Mouse (Mus musculus) myocyte (in vitro differentiated cells): ENCODE data around the gene Trim7. TPM values are rescaled to one million over a fixed set of nuclear protein-coding genes. Genes with fewer than 3 reads are reported as not detected.

ENCODE experiments used
- H3K27me3 ChIP-seq: one replicate; pipeline ENCODE4 v1.6.1; 2011; ENCODE audit not compliant: control insufficient read depth, insufficient read depth, insufficient read length
- H3K36me3 ChIP-seq: one replicate; pipeline ENCODE4 v1.6.1; 2011; ENCODE audit not compliant: control insufficient read depth, insufficient read depth
- H3K4me2 ChIP-seq: one replicate; pipeline ENCODE4 v1.6.1; 2011; ENCODE audit warnings: low read depth, control low read depth
- H3K4me3 ChIP-seq: one replicate; pipeline ENCODE4 v1.5.1; 2011; ENCODE audit warnings: mild to moderate bottlenecking, control low read depth, moderate library complexity
- H3K79me2 ChIP-seq: one replicate; pipeline ENCODE4 v1.6.1; 2011; ENCODE audit not compliant: control insufficient read depth, insufficient read depth
- H3ac ChIP-seq: one replicate; pipeline ENCODE4 v1.6.1; 2011; ENCODE audit not compliant: control insufficient read depth, insufficient read length
- CEBPB ChIP-seq: IDR thresholded peaks from 2 replicates; pipeline ENCODE4 v1.6.1; 2011; ENCODE audit warnings: mild to moderate bottlenecking, moderate library complexity; ENCODE audit not compliant: poor library complexity, insufficient read depth, severe bottlenecking
- E2F4 ChIP-seq: IDR thresholded peaks from one replicate; pipeline ENCODE4 v1.6.1; 2011; ENCODE audit warnings: mild to moderate bottlenecking, control low read depth, moderate library complexity; ENCODE audit not compliant: insufficient read depth
- MAX ChIP-seq: IDR thresholded peaks from one replicate; pipeline ENCODE4 v1.6.1; 2011; ENCODE audit warnings: low read depth, mild to moderate bottlenecking, control low read depth
- MYOD1 ChIP-seq, 3 experiments: IDR thresholded peaks; one replicate each; pipeline ENCODE4 v1.6.1; 2011; ENCODE audit warnings: control low read depth in 2 of 3, low read depth in 2 of 3, mild to moderate bottlenecking in 2 of 3, moderate library complexity in 1 of 3; ENCODE audit not compliant: insufficient read length in 2 of 3, control insufficient read depth in 1 of 3
- MYOG ChIP-seq, 3 experiments: IDR thresholded peaks; one replicate each; pipeline ENCODE4 v1.6.1; 2011; ENCODE audit warnings: control low read depth in 2 of 3, low read depth in 2 of 3, mild to moderate bottlenecking in 2 of 3; ENCODE audit not compliant: insufficient read length in 2 of 3, control insufficient read depth in 1 of 3, insufficient read depth in 1 of 3
- POLR2A ChIP-seq: IDR thresholded peaks from one replicate; pipeline ENCODE4 v1.6.1; 2011; ENCODE audit warnings: low read depth, mild to moderate bottlenecking, control low read depth, moderate library complexity; ENCODE audit not compliant: insufficient read length
- POLR2AphosphoS2 ChIP-seq: IDR thresholded peaks from one replicate; pipeline ENCODE4 v1.6.1; 2011; ENCODE audit warnings: low read depth, control low read depth; ENCODE audit not compliant: insufficient read length
- REST ChIP-seq: IDR thresholded peaks from one replicate; pipeline ENCODE4 v1.6.1; 2011; ENCODE audit warnings: mild to moderate bottlenecking, control low read depth, moderate library complexity; ENCODE audit not compliant: insufficient read depth, insufficient read length
- SRF ChIP-seq: IDR thresholded peaks from one replicate; pipeline ENCODE4 v1.6.1; 2011; ENCODE audit warnings: low read depth; ENCODE audit not compliant: control insufficient read depth, insufficient read length
- TCF3 ChIP-seq: IDR thresholded peaks from one replicate; pipeline ENCODE4 v1.6.1; 2011; ENCODE audit warnings: low read depth, control low read depth; ENCODE audit not compliant: insufficient read length
- USF1 ChIP-seq: IDR thresholded peaks from one replicate; pipeline ENCODE4 v1.6.1; 2011; ENCODE audit warnings: low read depth, mild to moderate bottlenecking, control low read depth, moderate library complexity
- polyA plus RNA-seq: library from polyadenylated mRNA; unstranded; fragments of >200 nt; fragmentation: generic; extraction: Trizol; gene quantifications from one replicate; pipeline ENCODE4 v1.2.1, GENCODE M21; 2012; ENCODE audit warnings: missing spikeins

The Trim7 gene
- polyA plus RNA-seq, 1 experiment, result 5.4 TPM

- H3K36me3 ChIP-seq, result peaks cover 71% of the 10 kb centered on the region
- TF ChIP-seq USF1 (no peak), POLR2AphosphoS2 (peak; percentile 74), CEBPB (no peak)
- H3K79me2 ChIP-seq, result peaks cover 40% of the 10 kb centered on the region
- no peaks in the 10 kb centered on the region for H3K27me3 ChIP-seq
- H3K4me3 ChIP-seq, result no peak overlapping the region
- no peak overlapping the region for H3K4me2 ChIP-seq
- H3ac ChIP-seq, result no peak overlapping the region
These were observed 22.0 kb upstream of the Trim7 start for GRCm38 (mm10) chr11:48803988-48804387.

- TF ChIP-seq POLR2AphosphoS2 (no peak), CEBPB (no peak), TCF3 (no peak), SRF (no peak), POLR2A (no peak), USF1 (no peak), MYOD1 (IDR thresholded peaks at IDR 0.05; ENCODE audit: control insufficient read depth in 1 of 3, insufficient read length in 2 of 3, low read depth in 2 of 3) (no peak)
These were observed 21.0 kb upstream of the Trim7 start for GRCm38 (mm10) chr11:48804922-48805321.

GRCm38 (mm10) chr11:48806856-48807562, 18.9 kb upstream of the Trim7 start:
- H3ac ChIP-seq, result no peak overlapping the region
- H3K27me3 ChIP-seq, result no peaks in the 10 kb centered on the region
- no peak overlapping the region for H3K4me2 ChIP-seq
- H3K79me2 ChIP-seq, result peaks cover 18% of the 10 kb centered on the region
- no peak overlapping the region for H3K4me3 ChIP-seq
- peaks cover 72% of the 10 kb centered on the region for H3K36me3 ChIP-seq
- peak; percentile 96 for TF ChIP-seq POLR2AphosphoS2
- TF ChIP-seq SRF, result no peak
- peak; percentile 72 for TF ChIP-seq POLR2A

More at GRCm38 (mm10) chr11:48804922-48805321, 21.0 kb upstream of the Trim7 start:
- no peak overlapping the region for H3K4me3 ChIP-seq
- no peak overlapping the region for H3K4me2 ChIP-seq
- peaks cover 71% of the 10 kb centered on the region for H3K36me3 ChIP-seq
- H3K79me2 ChIP-seq, result peaks cover 36% of the 10 kb centered on the region
- H3ac ChIP-seq, result no peak overlapping the region
- no peaks in the 10 kb centered on the region for H3K27me3 ChIP-seq

GRCm38 (mm10) chr11:48807563-48808303, 18.2 kb upstream of the Trim7 start:
- no peak overlapping the region for H3K4me3 ChIP-seq

GRCm38 (mm10) chr11:48808304-48808646, 17.7 kb upstream of the Trim7 start:
- no peak overlapping the region for H3K4me3 ChIP-seq
- H3ac ChIP-seq, result no peak overlapping the region
- no peak overlapping the region for H3K4me2 ChIP-seq
- peaks cover 10% of the 10 kb centered on the region for H3K79me2 ChIP-seq
- H3K27me3 ChIP-seq, result no peaks in the 10 kb centered on the region
- peaks cover 63% of the 10 kb centered on the region for H3K36me3 ChIP-seq
- TF ChIP-seq MYOG (IDR thresholded peaks at IDR 0.05; ENCODE audit: control insufficient read depth in 1 of 3, insufficient read depth in 1 of 3, insufficient read length in 2 of 3, low read depth in 2 of 3) (no peak), CEBPB (no peak), E2F4 (no peak), TCF3 (no peak), SRF (no peak), MYOD1 (IDR thresholded peaks at IDR 0.05; ENCODE audit: control insufficient read depth in 1 of 3, insufficient read length in 2 of 3, low read depth in 2 of 3) (no peak), POLR2A (no peak), REST (no peak), MAX (no peak)

More at GRCm38 (mm10) chr11:48807563-48808303, 18.2 kb upstream of the Trim7 start:
- no peaks in the 10 kb centered on the region for H3K27me3 ChIP-seq
- H3K4me2 ChIP-seq, result no peak overlapping the region
- H3K36me3 ChIP-seq, result peaks cover 68% of the 10 kb centered on the region
- TF ChIP-seq USF1 (no peak), MAX (no peak), POLR2AphosphoS2 (peak; percentile 63), POLR2A (no peak), E2F4 (no peak), CEBPB (no peak)
- no peak overlapping the region for H3ac ChIP-seq
- peaks cover 11% of the 10 kb centered on the region for H3K79me2 ChIP-seq
